Mouse (Mus musculus) hindbrain, embryonic 16.5 days (tissue): ENCODE data around the gene Ghr. TPM values are rescaled to one million over a fixed set of nuclear protein-coding genes. Genes with fewer than 3 reads are reported as not detected.

Experiments
- ATAC-seq: fragments of 200-750 bp; cut with Nextera tagmentation; 2 replicates; pipeline ENCODE4 v1.8.0; 2017; ENCODE audit warnings: moderate TSS enrichment, moderate library complexity
- H3K27ac ChIP-seq: fragments of 300-500 bp; sonication (generic); 2 replicates; pipeline ENCODE4 v1.5.1; 2014; ENCODE audit warnings: low read depth, mild to moderate bottlenecking, control low read depth, low read length, moderate library complexity
- H3K27me3 ChIP-seq: fragments of 300-500 bp; sonication (generic); replicated peaks from 2 replicates; pipeline ENCODE4 v1.6.1; 2014; ENCODE audit warnings: low read length; ENCODE audit not compliant: control insufficient read depth, insufficient read depth
- H3K36me3 ChIP-seq: fragments of 300-500 bp; sonication (generic); 2 replicates; pipeline ENCODE4 v1.6.1; 2014; ENCODE audit warnings: mild to moderate bottlenecking, low read length, moderate library complexity, mixed read lengths; ENCODE audit not compliant: control insufficient read depth, insufficient read depth
- H3K4me1 ChIP-seq: fragments of 300-500 bp; sonication (generic); 2 replicates; pipeline ENCODE4 v1.6.1; 2014; ENCODE audit warnings: low read depth, low read length; ENCODE audit not compliant: control insufficient read depth, insufficient read depth
- H3K4me2 ChIP-seq: fragments of 300-500 bp; sonication (generic); 2 replicates; pipeline ENCODE4 v1.6.1; 2014; ENCODE audit warnings: mild to moderate bottlenecking, low read length, control low read depth, moderate library complexity
- H3K4me3 ChIP-seq: fragments of 300-500 bp; sonication (generic); 2 replicates; pipeline ENCODE4 v1.5.1; 2014; ENCODE audit warnings: mild to moderate bottlenecking, low read length, control low read depth, moderate library complexity
- H3K9ac ChIP-seq: fragments of 300-500 bp; sonication (generic); 2 replicates; pipeline ENCODE4 v1.6.1; 2014; ENCODE audit warnings: low read depth, mild to moderate bottlenecking, control low read depth, low read length, moderate library complexity
- H3K9me3 ChIP-seq: fragments of 300-500 bp; sonication (generic); 2 replicates; pipeline ENCODE4 v1.6.1; 2014; ENCODE audit warnings: mild to moderate bottlenecking, low read length, moderate library complexity; ENCODE audit not compliant: control insufficient read depth
- WGBS: fragments of 180-500 bp; shearing (Covaris S2); extraction: QIAGEN DNeasy Blood & Tissue Kit; methylation state at CpG from one replicate; pipeline ENCODE4 v1.1.7; 2014; 5-methylcytosine and 5-hydroxymethylcytosine counted together
- polyA plus RNA-seq: library from polyadenylated mRNA; unstranded; fragments of >200 nt; fragmentation: Nextera tagmentation; extraction: Ambion mirVana; gene quantifications from 2 replicates; pipeline ENCODE4 v1.2.1, GENCODE M21; 2015

Ghr gene
- polyA plus RNA-seq, 1 experiment from 2014 or later, result 10.0 TPM

GRCm38 (mm10) chr15:3563473-3563872 is 19.8 kb downstream of the Ghr start:
- H3K27ac ChIP-seq, result no peak overlapping the region
- 67% methylated on average over 1 of the region's 1 CpGs for WGBS
- no peak for ATAC-seq

GRCm38 (mm10) chr15:3558524-3558923 is 24.8 kb downstream of the Ghr start:
- Histone ChIP-seq H3K9me3 (no peaks in the 10 kb centered on the region), H3K4me3 (no peak overlapping the region), H3K4me2 (no peak overlapping the region), H3K4me1 (no peaks in the 10 kb centered on the region; the same call in 1 of the 2 replicates), H3K9ac (no peak overlapping the region), H3K27me3 (no peaks in the 10 kb centered on the region), H3K27ac (no peak overlapping the region), H3K36me3 (no peaks in the 10 kb centered on the region)
- no peak for ATAC-seq
- 94% methylated on average over 3 of the region's 3 CpGs for WGBS

More at GRCm38 (mm10) chr15:3563473-3563872, 19.8 kb downstream of the Ghr start:
- Histone ChIP-seq H3K36me3 (no peaks in the 10 kb centered on the region), H3K4me2 (no peak overlapping the region), H3K4me1 (peaks cover 2% of the 10 kb centered on the region; the same call in 1 of the 2 replicates), H3K9ac (no peak overlapping the region), H3K4me3 (no peak overlapping the region), H3K9me3 (no peaks in the 10 kb centered on the region), H3K27me3 (no peaks in the 10 kb centered on the region)

- Histone ChIP-seq H3K27me3 (no peaks in the 10 kb centered on the region), H3K4me2 (no peak overlapping the region), H3K9ac (no peak overlapping the region), H3K4me1 (no peaks in the 10 kb centered on the region), H3K36me3 (no peaks in the 10 kb centered on the region), H3K4me3 (no peak overlapping the region), H3K27ac (no peak overlapping the region), H3K9me3 (no peaks in the 10 kb centered on the region)
- ATAC-seq, result no peak
- 91% methylated on average over 2 of the region's 2 CpGs for WGBS
These were observed 39.0 kb downstream of the Ghr start for GRCm38 (mm10) chr15:3544289-3544688.

GRCm38 (mm10) chr15:3536309-3536900 is 46.9 kb downstream of the Ghr start:
- ATAC-seq, result no peak
- Histone ChIP-seq H3K27ac (no peak overlapping the region), H3K9ac (no peak overlapping the region), H3K4me1 (no peaks in the 10 kb centered on the region), H3K4me2 (no peak overlapping the region), H3K36me3 (no peaks in the 10 kb centered on the region), H3K9me3 (no peaks in the 10 kb centered on the region), H3K4me3 (no peak overlapping the region), H3K27me3 (no peaks in the 10 kb centered on the region)
- WGBS, result 73% methylated on average over 3 of the region's 3 CpGs

- no peaks in the 10 kb centered on the region for H3K27me3 ChIP-seq
- H3K4me2 ChIP-seq, result no peak overlapping the region
- no peak overlapping the region for H3K4me3 ChIP-seq
- no peaks in the 10 kb centered on the region for H3K36me3 ChIP-seq
- no peak for ATAC-seq
- WGBS, result 83% methylated on average over 1 of the region's 1 CpGs
- no peak overlapping the region for H3K27ac ChIP-seq
- no peaks in the 10 kb centered on the region for H3K4me1 ChIP-seq
- no peaks in the 10 kb centered on the region for H3K9me3 ChIP-seq
- no peak overlapping the region for H3K9ac ChIP-seq
These were observed 69.3 kb downstream of the Ghr start for GRCm38 (mm10) chr15:3514027-3514426.

- Histone ChIP-seq H3K4me1 (0 out of 2 replicates have a peak, but pooled peaks cover 3% of the 10 kb centered on the region), H3K36me3 (no peaks in the 10 kb centered on the region), H3K9ac (no peak overlapping the region), H3K27ac (no peak overlapping the region), H3K4me3 (no peak overlapping the region), H3K4me2 (no peak overlapping the region), H3K9me3 (no peaks in the 10 kb centered on the region), H3K27me3 (no peaks in the 10 kb centered on the region)
- 91% methylated on average over 1 of the region's 1 CpGs for WGBS
- ATAC-seq, result no peak
These were observed 70.9 kb downstream of the Ghr start for GRCm38 (mm10) chr15:3512380-3512779.

GRCm38 (mm10) chr15:3511639-3512171 is 71.6 kb downstream of the Ghr start:
- 91% methylated on average over 2 of the region's 2 CpGs for WGBS
- H3K4me2 ChIP-seq, result no peak overlapping the region
- ATAC-seq, result no peak
- H3K9me3 ChIP-seq, result no peaks in the 10 kb centered on the region
- no peaks in the 10 kb centered on the region for H3K36me3 ChIP-seq
- no peak overlapping the region for H3K9ac ChIP-seq
- H3K4me1 ChIP-seq, result 0 out of 2 replicates have a peak, but pooled peaks cover 3% of the 10 kb centered on the region
- no peak overlapping the region for H3K4me3 ChIP-seq
- H3K27ac ChIP-seq, result no peak overlapping the region
- H3K27me3 ChIP-seq, result no peaks in the 10 kb centered on the region

GRCm38 (mm10) chr15:3509089-3509488 is 74.2 kb downstream of the Ghr start:
- no peaks in the 10 kb centered on the region for H3K27me3 ChIP-seq
- 66% methylated on average over 3 of the region's 3 CpGs for WGBS
- no peak overlapping the region for H3K4me2 ChIP-seq
- no peaks in the 10 kb centered on the region for H3K9me3 ChIP-seq
- no peak overlapping the region for H3K4me3 ChIP-seq
- no peak overlapping the region for H3K9ac ChIP-seq
- H3K27ac ChIP-seq, result no peak overlapping the region
- peak; percentile 60; the same call in 1 of the 2 replicates for ATAC-seq
- no peaks in the 10 kb centered on the region for H3K36me3 ChIP-seq
- 0 out of 2 replicates have a peak, but pooled peaks cover 3% of the 10 kb centered on the region for H3K4me1 ChIP-seq

- Histone ChIP-seq H3K9ac (no peak overlapping the region), H3K36me3 (no peaks in the 10 kb centered on the region), H3K4me1 (0 out of 2 replicates have a peak, but pooled peaks cover 3% of the 10 kb centered on the region), H3K27ac (no peak overlapping the region), H3K27me3 (no peaks in the 10 kb centered on the region), H3K4me2 (no peak overlapping the region), H3K4me3 (no peak overlapping the region), H3K9me3 (no peaks in the 10 kb centered on the region)
- peak; percentile 76 for ATAC-seq
- 72% methylated on average over 2 of the region's 2 CpGs for WGBS
These were observed 76.0 kb downstream of the Ghr start for GRCm38 (mm10) chr15:3507329-3507728.
